Mouse (Mus musculus): ENCODE data around the gene Fam13a. TPM values are rescaled to one million over a fixed set of nuclear protein-coding genes. Genes with fewer than 3 reads are reported as not detected.

The Fam13a gene
- total RNA-seq, 4 experiments from 2014 or later: 6.1 to 13.4 (median 11.9) TPM

DNA sequence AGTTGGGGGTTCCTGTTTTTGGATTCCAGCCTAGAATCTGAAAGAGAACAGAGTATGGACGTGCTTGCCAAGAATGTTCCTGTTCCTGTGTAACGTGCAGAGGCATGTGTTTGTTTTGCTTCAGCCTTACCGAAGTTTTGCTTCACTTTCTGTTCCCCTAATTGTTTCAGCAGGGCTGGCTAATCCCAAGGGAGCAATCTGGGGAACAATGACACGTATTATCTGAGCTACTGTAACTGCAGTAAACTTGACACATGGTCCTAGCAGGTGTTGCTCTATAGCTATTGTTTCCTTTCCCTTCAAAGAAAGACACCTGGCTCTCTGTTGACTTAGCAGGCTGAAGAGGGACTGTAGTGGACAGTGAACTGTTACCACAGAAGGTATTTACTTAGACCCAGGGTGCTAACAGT is 25.3 kb downstream of the Fam13a start:
- no peak for DNase-seq (ENCODE audit: low spot score in 2 of 2)

- no peak for DNase-seq (ENCODE audit: low spot score in 2 of 2)
Observed at GRCm38 (mm10) chr6:58998528-58998927, 25.8 kb downstream of the Fam13a start.

- no peak for DNase-seq (ENCODE audit: low spot score in 2 of 2)
Observed at GRCm38 (mm10) chr6:58989149-58989548, 35.2 kb downstream of the Fam13a start.

DNA sequence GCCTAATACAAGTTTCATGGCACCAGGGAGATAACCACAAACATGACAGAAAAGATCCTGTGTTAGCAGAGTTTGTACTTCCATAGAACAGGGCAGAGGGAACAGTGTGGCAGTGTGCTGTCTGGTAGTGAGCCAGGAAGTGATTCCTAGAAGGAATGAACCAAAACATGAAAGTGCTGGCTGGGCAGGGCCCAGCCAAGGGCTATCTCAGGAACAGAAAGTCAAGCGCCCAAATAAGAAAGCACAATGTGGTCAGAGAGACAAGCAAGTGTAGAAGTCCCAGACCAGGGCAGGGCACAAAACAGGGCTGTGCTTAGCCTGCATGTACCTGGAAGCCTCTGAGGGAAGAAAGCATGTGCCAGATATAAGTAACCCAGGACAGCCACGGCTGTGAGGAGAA is 35.6 kb downstream of the Fam13a start:
- no peak for DNase-seq (ENCODE audit: low spot score in 2 of 2)

DNA sequence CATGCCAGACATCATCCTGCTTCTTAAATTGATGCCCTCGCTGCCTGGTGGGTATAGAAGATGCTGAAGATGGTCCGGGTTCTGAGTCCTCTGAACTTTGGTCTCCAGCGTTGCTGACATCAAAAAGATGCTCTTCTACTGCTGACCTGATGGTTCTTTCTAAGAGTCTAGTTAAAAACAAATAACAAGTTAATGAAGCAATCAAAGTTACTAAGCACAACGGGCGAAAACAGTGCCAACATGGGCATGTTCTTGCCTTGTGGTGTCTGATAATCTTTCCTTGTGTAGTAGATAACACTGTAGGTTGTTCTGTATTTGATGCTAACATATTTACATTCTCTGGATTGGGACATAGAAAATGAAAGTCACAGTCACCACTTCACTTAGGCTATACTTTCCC is 37.2 kb downstream of the Fam13a start:
- DNase-seq (ENCODE audit: low spot score in 2 of 2): no peak

DNA sequence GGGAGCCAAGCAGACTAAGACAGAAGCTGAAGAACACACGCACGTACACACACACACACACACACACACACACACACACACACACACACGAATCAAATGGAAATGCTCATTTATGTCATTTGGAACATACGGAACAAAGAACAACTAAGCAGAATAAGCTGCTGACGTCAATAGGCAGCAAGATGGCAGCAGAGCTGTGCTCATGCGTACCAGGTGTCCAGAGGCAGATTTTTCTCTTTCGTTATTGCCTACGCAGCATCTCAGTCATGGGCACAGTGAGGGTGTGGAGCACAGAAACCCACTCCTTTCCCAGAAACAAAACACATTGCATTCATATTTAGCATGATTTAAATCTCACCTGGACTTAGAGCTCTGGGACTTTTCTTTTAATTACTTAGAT is 39.2 kb downstream of the Fam13a start:
- DNase-seq (ENCODE audit: low spot score in 2 of 2): no peak

- DNase-seq (ENCODE audit: low spot score in 2 of 2): no peak
Observed at GRCm38 (mm10) chr6:58975249-58975648, 49.1 kb downstream of the Fam13a start.

- DNase-seq (ENCODE audit: low spot score in 2 of 2): no peak
Observed at GRCm38 (mm10) chr6:58974428-58974827, 49.9 kb downstream of the Fam13a start.

- DNase-seq (ENCODE audit: low spot score in 2 of 2): no peak
Observed at GRCm38 (mm10) chr6:58972873-58973272, 51.5 kb downstream of the Fam13a start.

GRCm38 (mm10) chr6:58968272-58968671 is 56.1 kb downstream of the Fam13a start:
- peak in 1 of 2 experiments; percentile 13 for DNase-seq (ENCODE audit: low spot score in 2 of 2)

DNA sequence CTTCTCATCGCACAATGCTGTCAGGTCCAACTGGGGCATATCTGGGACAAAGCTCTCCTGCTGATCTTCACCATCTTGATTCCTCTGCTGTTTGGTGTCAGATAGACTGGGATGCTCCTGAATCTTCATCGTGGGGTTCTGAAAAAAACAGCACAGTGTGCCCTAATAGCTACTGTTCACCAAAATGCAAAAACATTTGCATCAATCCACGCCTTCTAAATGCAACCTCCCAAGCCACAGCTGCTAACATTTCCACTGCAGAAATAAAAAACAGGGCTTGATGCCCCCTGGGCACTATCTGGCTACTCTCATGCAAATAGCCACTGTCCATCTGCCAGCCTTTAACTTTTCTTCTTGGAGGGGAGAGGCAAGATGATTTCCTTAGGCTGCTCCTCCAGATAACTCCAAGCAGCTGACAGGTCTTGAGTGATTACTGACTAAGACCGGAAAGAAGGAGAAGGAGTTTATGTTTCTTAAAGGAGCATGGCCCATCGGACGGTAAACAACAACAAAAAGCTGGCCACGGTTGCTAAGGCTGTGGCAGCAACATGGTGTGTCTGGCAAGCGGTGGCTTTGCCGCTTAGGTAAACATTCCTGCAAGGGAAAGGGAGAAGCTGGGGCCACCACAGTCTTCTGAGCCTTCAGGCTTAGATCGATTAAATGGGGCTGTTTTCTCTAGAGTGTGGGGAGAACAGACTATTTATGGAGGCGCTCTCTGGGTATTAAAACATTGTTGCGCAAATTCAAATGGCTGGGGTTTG is 59.1 kb downstream of the Fam13a start:
- DNase-seq (ENCODE audit: low spot score in 2 of 2): no peak

- DNase-seq (ENCODE audit: low spot score in 2 of 2): no peak
Observed at GRCm38 (mm10) chr6:58964565-58964964, 59.8 kb downstream of the Fam13a start.

GRCm38 (mm10) chr6:58964091-58964490 is 60.3 kb downstream of the Fam13a start:
- no peak for DNase-seq (ENCODE audit: low spot score in 2 of 2)

- no peak for DNase-seq (ENCODE audit: low spot score in 2 of 2)
Observed at GRCm38 (mm10) chr6:58962691-58963090, 61.7 kb downstream of the Fam13a start.

DNA sequence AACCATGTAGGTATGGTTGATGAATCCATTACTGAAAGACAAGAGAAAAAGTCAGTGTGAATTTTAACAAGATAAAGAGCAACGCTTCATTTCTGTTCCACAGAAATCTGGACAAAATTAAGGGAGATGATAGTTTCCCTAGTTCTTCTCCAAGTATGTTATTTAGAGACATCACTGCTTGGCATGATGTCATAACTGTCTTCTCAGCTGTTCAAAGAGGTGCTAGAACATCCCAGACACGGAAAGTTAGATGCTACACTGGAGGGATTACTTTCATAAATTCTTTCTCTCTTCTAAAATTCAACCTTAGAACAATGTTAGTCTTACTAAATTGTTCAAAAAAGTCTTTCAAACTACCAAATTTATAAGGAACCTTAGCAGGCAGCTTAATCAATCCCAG is 63.8 kb downstream of the Fam13a start:
- DNase-seq (ENCODE audit: low spot score in 2 of 2): no peak

DNA sequence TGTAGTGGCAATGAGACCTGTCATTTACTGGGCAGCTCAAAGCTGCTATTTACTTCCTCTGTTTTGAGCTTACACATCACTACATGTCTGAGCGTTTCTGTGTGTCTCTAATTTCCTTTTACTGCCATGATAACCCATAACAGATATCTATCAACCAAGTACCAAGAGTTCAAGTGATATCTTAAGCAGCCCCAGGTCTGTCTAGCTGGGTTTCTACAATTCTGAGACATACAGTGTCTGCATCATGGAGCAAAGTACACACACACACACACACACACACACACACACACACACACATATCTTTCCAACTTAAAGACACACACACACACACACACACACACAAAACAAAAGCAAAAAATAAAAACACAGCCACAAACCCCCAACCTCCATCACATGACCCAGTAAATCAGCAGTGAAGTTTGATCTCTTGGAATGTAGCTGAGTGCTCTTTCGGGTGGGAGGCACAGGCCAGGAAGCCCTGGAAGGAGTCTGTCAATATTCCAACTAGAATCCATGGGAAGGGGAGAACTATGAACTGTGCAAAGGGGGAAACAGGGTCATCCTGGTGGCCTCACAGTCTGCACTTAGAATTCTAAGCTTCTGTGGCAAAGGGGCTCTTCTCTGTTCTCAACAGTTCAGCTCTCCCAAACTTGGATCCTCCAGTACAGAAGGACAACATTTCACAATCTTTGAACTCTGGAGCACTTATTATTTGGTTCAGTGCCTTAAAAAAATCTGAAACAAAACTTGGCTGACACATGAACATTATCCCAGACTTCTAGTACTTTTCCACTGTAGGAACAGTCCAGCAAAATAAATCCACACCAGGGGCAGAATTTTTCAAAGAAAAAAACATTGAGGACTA is 73.0 kb downstream of the Fam13a start:
- no peak for DNase-seq (ENCODE audit: low spot score in 2 of 2)

DNA sequence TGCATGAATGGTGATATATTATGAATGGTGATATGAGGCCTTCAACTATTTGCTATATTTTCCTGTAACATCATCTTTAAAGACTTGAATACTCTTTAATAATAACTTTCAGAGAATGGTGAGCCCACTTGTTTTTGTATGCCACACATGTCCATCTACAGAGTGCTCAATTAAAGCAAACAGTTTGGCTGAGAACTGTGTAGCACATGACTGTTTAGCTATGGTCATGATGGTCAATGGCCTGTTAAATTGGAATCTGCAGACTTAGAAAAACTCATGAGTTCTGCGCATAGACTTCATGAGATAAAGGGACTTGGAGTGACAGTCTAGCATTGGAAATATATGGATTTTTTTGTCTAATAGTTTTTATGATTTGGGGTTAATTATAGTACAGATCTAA is 73.9 kb downstream of the Fam13a start:
- no peak for DNase-seq (ENCODE audit: low spot score in 2 of 2)

DNA sequence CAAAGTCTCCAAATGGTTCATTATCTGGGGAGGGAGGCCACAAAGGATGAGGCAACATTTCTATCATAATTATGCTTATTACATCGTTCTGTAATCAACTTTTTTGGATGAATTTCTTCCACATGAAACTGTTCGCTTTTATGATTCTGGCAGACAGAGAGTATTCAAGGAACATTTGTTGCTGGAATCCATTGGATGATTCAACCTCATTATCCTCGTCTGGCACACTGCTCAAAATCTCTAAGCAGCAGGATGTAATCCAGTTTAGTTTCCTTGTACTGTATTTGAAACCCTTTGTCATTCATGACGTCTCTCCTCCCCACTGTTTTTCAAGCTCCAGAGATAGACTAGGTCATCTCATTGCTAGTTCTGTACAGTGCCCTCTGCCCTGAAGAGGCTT is 77.5 kb downstream of the Fam13a start:
- no peak for DNase-seq (ENCODE audit: low spot score in 2 of 2)

DNA sequence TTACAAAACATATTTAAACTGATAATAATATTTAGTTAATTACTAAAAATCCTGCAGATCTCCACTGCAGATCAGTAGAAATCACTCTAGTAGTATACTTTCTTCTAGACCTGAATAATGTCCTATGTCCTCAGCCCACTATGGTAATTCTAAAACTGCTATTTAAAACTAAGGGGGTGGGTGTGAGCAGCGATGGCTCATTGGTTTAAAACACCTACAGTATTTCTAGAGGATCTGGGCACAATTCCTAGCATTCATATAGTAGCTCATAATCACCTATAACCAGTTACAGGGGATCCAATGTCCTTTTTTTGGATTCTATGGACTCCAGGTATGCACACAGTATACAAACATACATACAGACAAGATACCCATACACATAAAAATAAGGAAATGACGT is 78.1 kb downstream of the Fam13a start:
- no peak for DNase-seq (ENCODE audit: low spot score in 2 of 2)

- no peak for DNase-seq (ENCODE audit: low spot score in 2 of 2)
Observed at GRCm38 (mm10) chr6:58943958-58944357, 80.4 kb downstream of the Fam13a start.

GRCm38 (mm10) chr6:58942276-58942675 is 82.1 kb downstream of the Fam13a start:
- DNase-seq (ENCODE audit: low spot score in 2 of 2): no peak

DNA sequence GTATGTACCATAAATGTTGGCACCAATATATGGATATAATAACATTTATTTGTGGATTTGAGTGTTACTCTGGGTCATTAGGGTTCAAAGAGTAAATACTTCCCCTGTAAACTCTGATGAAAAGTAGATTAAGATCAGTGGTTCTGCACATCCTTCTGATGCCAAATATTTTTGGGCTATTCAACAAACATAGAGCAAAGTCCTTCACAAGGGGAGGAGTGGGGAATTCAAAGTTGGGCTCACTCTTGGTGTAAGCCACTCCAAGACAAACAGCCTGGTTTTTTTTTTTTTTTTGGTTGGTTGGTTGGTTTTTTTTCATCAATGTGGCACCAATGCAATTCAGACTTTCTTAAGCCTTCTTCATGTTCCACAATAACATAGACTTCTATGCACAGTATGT is 86.6 kb downstream of the Fam13a start:
- no peak for DNase-seq (ENCODE audit: low spot score in 2 of 2)

DNA sequence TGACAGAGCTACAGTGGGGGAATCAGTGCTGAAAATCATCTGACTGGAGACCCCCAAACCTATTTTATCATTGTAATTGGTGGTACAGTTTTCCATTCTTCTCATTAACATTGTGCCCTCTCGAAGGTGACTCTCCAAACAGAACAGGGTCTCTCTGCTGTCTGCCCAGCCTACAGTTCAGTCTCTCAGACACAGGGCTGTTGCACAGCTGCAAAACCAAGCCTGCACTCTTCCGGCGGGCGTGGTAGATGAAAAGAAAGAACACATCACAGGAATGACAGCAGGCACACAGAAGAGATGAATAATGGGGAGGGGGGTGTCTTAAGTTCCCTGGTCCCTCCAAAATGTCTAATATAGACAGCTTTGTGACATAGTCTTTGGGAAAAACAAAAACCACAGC is 90.2 kb downstream of the Fam13a start:
- DNase-seq (ENCODE audit: low spot score in 2 of 2): no peak
